Mouse (Mus musculus): Measurements from ENCODE around the gene Kcnj15. TPM values are rescaled to one million over a fixed set of nuclear protein-coding genes. Genes with fewer than 3 reads are reported as not detected.

Gene Kcnj15
- total RNA-seq, 1 experiment from 2014 or later, result not detected

GRCm38 (mm10) chr16:95242114-95242513, 15.2 kb upstream of the Kcnj15 start:
- no peak for ATAC-seq (ENCODE audit: extremely low read depth, insufficient number of reproducible peaks, low FRiP score, poor library complexity, severe bottlenecking)

GRCm38 (mm10) chr16:95243401-95243800, 14.0 kb upstream of the Kcnj15 start:
- no peak for ATAC-seq (ENCODE audit: extremely low read depth, insufficient number of reproducible peaks, low FRiP score, poor library complexity, severe bottlenecking)

DNA sequence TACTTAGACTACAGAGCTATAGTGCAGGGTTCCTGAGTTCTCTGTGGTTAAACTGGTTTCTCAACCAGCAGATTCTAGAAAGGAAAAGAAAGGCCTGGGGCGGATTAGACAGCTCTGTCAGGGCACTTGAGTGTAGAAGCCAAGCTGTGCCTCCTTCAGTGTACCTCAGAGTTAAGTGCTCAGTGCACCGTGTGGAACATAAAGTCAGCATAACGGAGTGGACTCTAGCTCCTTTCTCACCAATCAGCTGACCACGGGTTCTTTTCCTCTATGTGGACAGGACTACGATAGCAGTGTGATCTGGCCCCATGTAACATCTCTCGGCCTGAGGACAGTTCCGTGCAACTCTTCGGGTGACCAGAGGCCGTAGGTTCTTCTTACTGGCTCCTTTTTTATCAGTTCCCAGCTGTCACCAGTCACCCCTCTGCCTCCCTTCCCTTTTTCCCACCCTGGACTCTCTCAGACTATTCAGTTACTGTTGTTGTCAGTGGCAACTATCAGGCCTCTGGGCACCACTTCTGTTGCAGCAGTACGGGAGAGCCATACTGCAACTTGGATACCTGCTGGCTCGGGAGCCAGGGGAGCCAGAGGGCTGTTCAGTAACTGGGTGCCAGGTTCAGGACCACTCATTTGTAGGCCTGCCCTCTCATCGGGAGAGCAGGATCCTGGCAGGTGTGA, 12.6 kb upstream of the Kcnj15 start:
- ATAC-seq (ENCODE audit: extremely low read depth, insufficient number of reproducible peaks, low FRiP score, poor library complexity, severe bottlenecking), result no peak

DNA sequence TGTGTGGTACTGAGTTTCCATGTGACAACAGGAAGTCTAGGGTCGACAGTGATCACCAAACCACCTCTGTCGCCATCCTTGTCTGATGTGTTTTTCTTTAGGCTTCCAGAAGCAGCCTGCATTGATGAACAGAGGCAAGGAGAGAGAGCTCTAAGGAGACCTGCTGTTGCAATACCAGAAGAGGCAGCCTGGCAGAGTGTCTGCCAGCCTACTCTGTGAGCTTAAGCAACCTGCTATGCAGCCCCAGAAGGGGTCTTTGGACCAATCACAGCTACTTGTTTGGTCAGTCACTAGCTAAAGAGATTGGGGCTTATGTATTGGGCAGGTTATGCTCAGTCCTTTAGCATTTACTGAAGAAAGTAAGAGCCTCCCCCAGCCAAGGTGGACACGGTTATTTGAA, 11.9 kb upstream of the Kcnj15 start:
- ATAC-seq (ENCODE audit: extremely low read depth, insufficient number of reproducible peaks, low FRiP score, poor library complexity, severe bottlenecking), result no peak

- no peak for ATAC-seq (ENCODE audit: extremely low read depth, insufficient number of reproducible peaks, low FRiP score, poor library complexity, severe bottlenecking)
Measured at GRCm38 (mm10) chr16:95248646-95249045, 8.7 kb upstream of the Kcnj15 start.

GRCm38 (mm10) chr16:95256648-95257047, 710 bp upstream of the Kcnj15 start:
- no peak for ATAC-seq (ENCODE audit: extremely low read depth, insufficient number of reproducible peaks, low FRiP score, poor library complexity, severe bottlenecking)

GRCm38 (mm10) chr16:95258100-95258499, 742 bp downstream of the Kcnj15 start:
- ATAC-seq (ENCODE audit: extremely low read depth, insufficient number of reproducible peaks, low FRiP score, poor library complexity, severe bottlenecking), result no peak

GRCm38 (mm10) chr16:95259505-95259904, 2.1 kb downstream of the Kcnj15 start:
- no peak for ATAC-seq (ENCODE audit: extremely low read depth, insufficient number of reproducible peaks, low FRiP score, poor library complexity, severe bottlenecking)

DNA sequence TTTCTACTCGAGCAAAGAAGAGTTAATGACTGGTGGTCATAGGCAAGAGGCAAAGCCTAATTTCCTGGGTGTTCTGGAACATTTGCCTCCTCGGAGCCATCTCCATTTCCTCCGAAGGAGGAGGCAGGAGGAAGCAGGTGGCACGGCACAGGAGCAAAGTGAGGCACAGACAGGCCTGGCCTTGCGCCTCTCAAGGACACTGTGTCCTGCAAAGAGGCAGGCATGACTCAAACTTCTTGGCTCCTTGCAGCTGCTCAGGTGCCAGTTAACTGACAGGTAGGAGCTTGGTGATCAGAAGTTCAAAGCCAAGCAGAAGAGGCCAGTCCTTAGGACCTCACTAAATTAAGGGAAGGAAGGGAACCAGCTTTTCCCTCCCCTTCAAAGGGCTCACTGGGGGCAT, 3.3 kb downstream of the Kcnj15 start:
- ATAC-seq (ENCODE audit: extremely low read depth, insufficient number of reproducible peaks, low FRiP score, poor library complexity, severe bottlenecking), result no peak

GRCm38 (mm10) chr16:95261807-95262206, 4.4 kb downstream of the Kcnj15 start:
- no peak for ATAC-seq (ENCODE audit: extremely low read depth, insufficient number of reproducible peaks, low FRiP score, poor library complexity, severe bottlenecking)

DNA sequence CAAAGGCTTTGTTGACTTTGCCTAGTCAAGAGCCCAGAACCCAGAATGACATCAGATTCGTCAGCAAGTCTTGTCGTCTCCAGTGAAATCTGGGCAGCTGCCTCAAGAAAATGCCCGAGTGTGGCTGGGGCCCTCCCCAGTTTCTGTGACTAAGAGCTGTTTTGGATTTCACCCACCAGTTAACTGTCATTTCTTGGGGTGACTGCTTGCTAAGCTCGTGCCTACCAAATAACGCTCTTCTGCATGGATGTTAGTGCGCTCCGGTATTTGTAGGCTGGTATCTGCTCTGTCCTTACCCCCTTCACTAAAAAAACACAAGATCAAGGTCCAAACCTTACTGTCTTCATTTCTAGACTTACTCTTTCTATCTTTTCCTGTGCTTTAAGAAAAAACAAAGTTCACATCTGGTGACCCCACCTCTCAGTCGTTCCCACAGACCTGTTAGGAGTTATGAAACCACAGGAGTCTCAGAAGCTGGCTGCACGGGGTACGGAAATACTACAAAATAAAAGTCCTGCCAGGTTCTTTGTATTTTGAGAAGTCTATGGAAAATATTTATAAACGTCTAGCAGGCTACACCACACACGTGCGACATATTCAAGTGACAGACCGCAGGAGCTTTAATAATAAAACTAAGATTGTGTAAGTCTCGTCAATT, 5.5 kb downstream of the Kcnj15 start:
- ATAC-seq (ENCODE audit: extremely low read depth, insufficient number of reproducible peaks, low FRiP score, poor library complexity, severe bottlenecking), result no peak

DNA sequence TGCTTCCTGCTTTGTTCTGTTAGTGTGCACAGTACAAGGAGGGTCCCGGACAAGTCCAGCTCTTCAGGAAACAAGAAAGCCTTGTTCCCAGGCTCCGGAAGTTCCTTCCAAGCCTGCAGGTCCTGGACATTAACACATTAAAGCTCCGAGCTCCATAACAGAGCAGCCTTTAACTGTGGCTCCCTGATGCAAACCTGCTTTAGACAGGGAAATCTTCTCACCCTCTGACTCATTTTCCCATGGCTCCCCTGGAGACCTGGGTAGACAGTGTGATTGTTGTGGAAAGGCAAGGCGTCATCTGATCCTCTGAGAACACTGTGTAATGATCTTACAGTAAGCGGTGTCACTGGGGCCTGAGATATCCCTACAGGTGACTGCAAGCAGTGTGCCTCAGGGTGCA, 7.0 kb downstream of the Kcnj15 start:
- no peak for ATAC-seq (ENCODE audit: extremely low read depth, insufficient number of reproducible peaks, low FRiP score, poor library complexity, severe bottlenecking)

- no peak for ATAC-seq (ENCODE audit: extremely low read depth, insufficient number of reproducible peaks, low FRiP score, poor library complexity, severe bottlenecking)
Measured at GRCm38 (mm10) chr16:95267481-95268183, 10.3 kb downstream of the Kcnj15 start.

DNA sequence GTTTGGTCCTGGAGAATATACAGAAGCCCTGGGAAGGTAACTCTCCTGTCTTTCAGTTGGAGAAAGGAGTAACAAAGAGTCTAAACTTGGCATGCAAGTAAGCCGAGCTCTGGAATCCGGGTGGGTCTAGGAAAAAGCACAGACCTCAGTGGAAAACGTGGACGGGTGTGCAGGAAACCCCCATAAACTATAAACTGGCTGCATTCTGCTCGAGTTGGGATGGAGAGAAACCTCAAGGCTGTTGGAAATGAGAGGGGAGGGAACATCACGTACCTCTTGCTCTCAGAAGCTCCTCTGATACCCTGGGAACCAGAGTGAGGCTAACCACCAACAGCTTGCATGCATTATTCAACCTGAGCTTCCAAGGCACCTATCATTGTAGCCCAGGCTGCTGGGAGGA, 12.3 kb downstream of the Kcnj15 start:
- ATAC-seq (ENCODE audit: extremely low read depth, insufficient number of reproducible peaks, low FRiP score, poor library complexity, severe bottlenecking), result no peak

DNA sequence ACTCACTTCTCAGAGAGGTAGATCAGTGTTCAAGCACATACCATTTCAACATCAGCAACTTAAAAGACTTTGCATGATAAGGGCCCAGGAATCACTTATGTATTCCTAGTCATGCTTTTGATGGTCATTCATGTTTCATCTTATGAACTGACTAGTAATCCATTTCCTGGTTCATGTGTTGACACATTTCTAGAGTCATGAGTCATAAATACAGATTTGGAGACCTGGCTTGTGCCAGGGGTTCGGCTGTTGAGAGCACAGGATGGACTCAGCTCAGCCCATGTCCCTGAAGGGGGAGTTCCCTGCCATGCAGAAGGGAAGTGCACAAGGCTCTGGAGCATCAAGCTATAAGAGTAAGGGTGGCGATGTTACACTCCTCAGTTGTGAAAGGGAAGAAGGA, 15.7 kb downstream of the Kcnj15 start:
- ATAC-seq (ENCODE audit: extremely low read depth, insufficient number of reproducible peaks, low FRiP score, poor library complexity, severe bottlenecking), result no peak

GRCm38 (mm10) chr16:95275713-95276502, 18.6 kb downstream of the Kcnj15 start:
- ATAC-seq (ENCODE audit: extremely low read depth, insufficient number of reproducible peaks, low FRiP score, poor library complexity, severe bottlenecking), result no peak

- no peak for ATAC-seq (ENCODE audit: extremely low read depth, insufficient number of reproducible peaks, low FRiP score, poor library complexity, severe bottlenecking)
Measured at GRCm38 (mm10) chr16:95279015-95279414, 21.7 kb downstream of the Kcnj15 start.

GRCm38 (mm10) chr16:95280338-95280737, 23.0 kb downstream of the Kcnj15 start:
- no peak for ATAC-seq (ENCODE audit: extremely low read depth, insufficient number of reproducible peaks, low FRiP score, poor library complexity, severe bottlenecking)

GRCm38 (mm10) chr16:95283369-95283768, 26.0 kb downstream of the Kcnj15 start:
- no peak for ATAC-seq (ENCODE audit: extremely low read depth, insufficient number of reproducible peaks, low FRiP score, poor library complexity, severe bottlenecking)
